Mouse (Mus musculus) intestine, embryonic 16.5 days (tissue): ENCODE measurements at regions not wholly inside any gene's neighbourhood (a gene's known extent, or its start where the extent isn't known, plus 50 kb on each side); places are given as distances from the start of the nearest gene placed in this dataset.

Experiments used
- ATAC-seq: fragments of 200-750 bp; cut with Nextera tagmentation; 2 replicates; pipeline ENCODE4 v1.8.0; 2017; ENCODE audit warnings: moderate TSS enrichment, moderate library complexity
- H3K27ac ChIP-seq: fragments of 300-500 bp; sonication (generic); 2 replicates; pipeline ENCODE4 v1.5.1; 2014; ENCODE audit warnings: mild to moderate bottlenecking, low read length
- H3K27me3 ChIP-seq: fragments of 300-500 bp; sonication (generic); replicated peaks from 2 replicates; pipeline ENCODE4 v1.6.1; 2014; ENCODE audit warnings: low read length, control low read depth, mixed read lengths; ENCODE audit not compliant: control insufficient read depth, insufficient read depth
- H3K36me3 ChIP-seq: fragments of 300-500 bp; sonication (generic); 2 replicates; pipeline ENCODE4 v1.6.1; 2014; ENCODE audit warnings: low read length, control low read depth; ENCODE audit not compliant: control insufficient read depth, insufficient read depth
- H3K4me1 ChIP-seq: fragments of 300-500 bp; sonication (generic); 2 replicates; pipeline ENCODE4 v1.6.1; 2014; ENCODE audit warnings: low read length, control low read depth, mixed read lengths; ENCODE audit not compliant: control insufficient read depth, insufficient read depth
- H3K4me2 ChIP-seq: fragments of 300-500 bp; sonication (generic); 2 replicates; pipeline ENCODE4 v1.6.1; 2014; ENCODE audit warnings: low read depth, low read length, control low read depth
- H3K4me3 ChIP-seq: fragments of 300-500 bp; sonication (generic); 2 replicates; pipeline ENCODE4 v1.5.1; 2014; ENCODE audit warnings: mild to moderate bottlenecking, low read length
- H3K9ac ChIP-seq: fragments of 300-500 bp; sonication (generic); 2 replicates; pipeline ENCODE4 v1.6.1; 2014; ENCODE audit warnings: low read depth, low read length
- H3K9me3 ChIP-seq: fragments of 300-500 bp; sonication (generic); 2 replicates; pipeline ENCODE4 v1.6.1; 2016; ENCODE audit warnings: low read length, control low read depth; ENCODE audit not compliant: control insufficient read depth
- whole genome bisulfite sequencing: fragments of 180-500 bp; shearing (Covaris S2); extraction: QIAGEN DNeasy Blood & Tissue Kit; methylation state at CpG from one replicate; pipeline ENCODE4 v1.1.7; 2014; 5-methylcytosine and 5-hydroxymethylcytosine counted together

DNA sequence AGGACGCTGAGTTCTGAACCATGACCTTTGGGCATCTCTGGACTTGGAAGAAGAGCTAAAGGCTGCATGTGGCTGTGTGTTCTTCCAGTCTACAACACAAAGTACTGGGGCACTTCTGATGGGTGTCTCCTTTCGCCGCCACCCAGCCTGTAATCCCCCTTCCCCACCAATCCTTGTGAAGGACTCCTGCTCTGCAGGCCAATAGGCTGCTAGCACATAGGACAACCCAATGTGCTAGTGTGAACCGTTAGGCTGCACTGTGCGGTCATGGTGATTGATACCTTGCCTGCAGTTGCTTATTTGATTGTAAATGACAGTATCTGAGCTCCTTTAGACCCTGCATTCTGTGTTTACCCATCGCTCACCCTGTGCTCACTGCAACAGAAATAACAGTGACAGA lies 59.5 kb upstream of the Fxr1 start:
- H3K4me1 ChIP-seq, result 0 out of 2 replicates have a peak, but pooled peaks cover 3% of the 10 kb centered on the region
- no peak for ATAC-seq
- H3K9me3 ChIP-seq, result no peaks in the 10 kb centered on the region
- WGBS, result 56% methylated on average over 6 of the region's 6 CpGs
- no peak overlapping the region for H3K4me3 ChIP-seq
- H3K4me2 ChIP-seq, result no peak overlapping the region
- H3K36me3 ChIP-seq, result no peaks in the 10 kb centered on the region
- no peak overlapping the region for H3K27ac ChIP-seq
- H3K27me3 ChIP-seq, result no peaks in the 10 kb centered on the region
- H3K9ac ChIP-seq, result no peak overlapping the region

DNA sequence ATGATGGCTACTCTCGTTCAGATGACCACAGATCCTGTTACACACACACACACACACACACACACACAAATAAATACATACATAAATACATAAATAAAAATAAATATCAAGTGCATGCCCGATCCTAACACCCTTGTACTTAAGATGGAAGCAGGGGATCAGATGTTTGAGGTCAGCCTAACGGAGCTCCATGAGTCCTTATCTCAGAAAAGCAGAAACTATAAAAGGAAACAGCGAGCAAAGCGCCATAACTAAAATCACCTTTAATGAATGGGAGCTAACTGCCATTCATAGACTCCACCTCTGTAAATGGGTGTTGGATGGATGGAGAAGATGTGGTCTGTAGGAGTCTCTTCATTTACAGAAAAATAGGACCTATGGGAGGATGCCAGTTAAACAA lies 56.8 kb upstream of the Fxr1 start:
- Histone ChIP-seq H3K9me3 (no peaks in the 10 kb centered on the region), H3K4me2 (no peak overlapping the region), H3K4me3 (no peak overlapping the region), H3K27me3 (no peaks in the 10 kb centered on the region), H3K36me3 (no peaks in the 10 kb centered on the region), H3K4me1 (no peaks in the 10 kb centered on the region), H3K27ac (no peak overlapping the region), H3K9ac (no peak overlapping the region)
- 81% methylated on average over 5 of the region's 5 CpGs for WGBS
- no peak for ATAC-seq

- no peak overlapping the region for H3K4me2 ChIP-seq
- no peak overlapping the region for H3K4me3 ChIP-seq
- H3K36me3 ChIP-seq, result no peaks in the 10 kb centered on the region
- H3K9me3 ChIP-seq, result no peaks in the 10 kb centered on the region
- 66% methylated on average over 8 of the region's 8 CpGs for WGBS
- no peak overlapping the region for H3K27ac ChIP-seq
- H3K4me1 ChIP-seq, result no peaks in the 10 kb centered on the region
- no peak overlapping the region for H3K9ac ChIP-seq
- no peaks in the 10 kb centered on the region for H3K27me3 ChIP-seq
- ATAC-seq, result no peak
Measured at GRCm38 (mm10) chr3:33967184-33967583, 52.6 kb upstream of the Fxr1 start.
